Mouse (Mus musculus) heart, postnatal 0 days (tissue): ENCODE results near the gene Zranb1.

Source experiments
- CTCF ChIP-seq: IDR thresholded peaks from 2 replicates; pipeline ENCODE4 v1.5.1; 2016; ENCODE audit warnings: antibody characterized with exemption, control low read depth, low read depth
- EP300 ChIP-seq: IDR thresholded peaks from 2 replicates; pipeline ENCODE4 v1.6.1; 2016; ENCODE audit warnings: antibody characterized with exemption, low read depth

- TF ChIP-seq CTCF (no peak), EP300 (no peak)
These were observed 27.1 kb upstream of the Zranb1 start for GRCm38 (mm10) chr7:132903796-132904195.
